Mouse (Mus musculus) CH12.LX (cell line): ENCODE results near the gene Denr.

ENCODE experiments used
- CHD1 ChIP-seq: IDR thresholded peaks from 2 replicates; pipeline ENCODE4 v1.6.1; 2012; ENCODE audit warnings: low read depth, low read length, improper control_type of control experiment, inconsistent platforms
- CTCF ChIP-seq, 2 experiments: IDR thresholded peaks in 1 of 2; conservative IDR thresholded peaks in 1 of 2; 2 replicates each; pipeline ENCODE4 v1.5.1; 2011 to 2012; ENCODE audit warnings: low read depth in 2 of 2, low read length in 2 of 2, improper control_type of control experiment in 1 of 2, inconsistent platforms in 1 of 2, mild to moderate bottlenecking in 1 of 2, moderate library complexity in 1 of 2
- E2F4 ChIP-seq: IDR thresholded peaks from 2 replicates; pipeline ENCODE4 v1.6.1; 2011; ENCODE audit warnings: low read depth, low read length, improper control_type of control experiment; ENCODE audit not compliant: insufficient replicate concordance
- ETS1 ChIP-seq: conservative IDR thresholded peaks from 2 replicates; pipeline ENCODE4 v1.6.1; 2012; ENCODE audit warnings: low read depth, mild to moderate bottlenecking, inconsistent platforms, low read length, improper control_type of control experiment, moderate library complexity
- HCFC1 ChIP-seq: IDR thresholded peaks from 2 replicates; pipeline ENCODE4 v1.6.1; 2012; ENCODE audit warnings: low read depth, mild to moderate bottlenecking, inconsistent platforms, low read length, improper control_type of control experiment
- NRF1 ChIP-seq: IDR thresholded peaks from 2 replicates; pipeline ENCODE4 v1.6.1; 2014; ENCODE audit warnings: low read depth, mild to moderate bottlenecking, inconsistent platforms, low read length, improper control_type of control experiment, moderate library complexity
- ZC3H11A ChIP-seq: IDR thresholded peaks from 2 replicates; pipeline ENCODE4 v1.6.1; 2012; ENCODE audit warnings: low read depth, mild to moderate bottlenecking, inconsistent platforms, low read length, improper control_type of control experiment

- TF ChIP-seq E2F4 (no peak), ETS1 (no peak), HCFC1 (peak; percentile 79), ZC3H11A (no peak; the same call in 1 of the 2 replicates), CTCF (conservative IDR thresholded peaks at IDR 0.05 in 1 of 2, IDR thresholded peaks at IDR 0.05 in 1 of 2; ENCODE audit: low read depth in 2 of 2, low read length in 2 of 2) (peak; percentile 47 to 92; a peak in 2 of 4 replicates), NRF1 (peak; percentile 79), CHD1 (no peak)
Measured at GRCm38 (mm10) chr5:123906976-123907630, at the start of gene Denr.
